Mouse (Mus musculus) kidney, adult 11 months (tissue): ENCODE measurements around the gene 1700009N14Rik.

Experiments
- DNase-seq: peaks from one replicate; pipeline ENCODE4 v3.0.0; 2022

1700009N14Rik gene

GRCm38 (mm10) chr4:39450069-39450468 lies at the start of gene 1700009N14Rik:
Gene 1700009N14Rik, plus strand, starts transcription at chr4:39450295.
- DNase-seq, result no peak

GRCm38 (mm10) chr4:39437870-39438367 lies 12.2 kb upstream of the 1700009N14Rik start:
- DNase-seq, result no peak

GRCm38 (mm10) chr4:39474291-39474690 lies 24.2 kb downstream of the 1700009N14Rik start:
- DNase-seq, result no peak

- DNase-seq, result no peak
Observed at GRCm38 (mm10) chr4:39486393-39486792, 36.3 kb downstream of the 1700009N14Rik start.

GRCm38 (mm10) chr4:39493596-39493995 lies 43.5 kb downstream of the 1700009N14Rik start:
- DNase-seq, result no peak

GRCm38 (mm10) chr4:39495875-39496274 lies 45.8 kb downstream of the 1700009N14Rik start:
- no peak for DNase-seq
